Mouse (Mus musculus): ENCODE measurements around the gene Mylk2. TPM values are rescaled to one million over a fixed set of nuclear protein-coding genes. Genes with fewer than 3 reads are reported as not detected.

Gene Mylk2
- total and polyA plus RNA-seq, 3 experiments: 0.47 to 2.4 (median 1.3) TPM

- dilution Hi-C loops (cut with MboI; ENCODE audit: extremely low pct_ligation_motif_present, extremely low pct_unique_long_range_greater_than_20kb, low sequenced_read_pairs) (no loop called here), in situ Hi-C loops (cut with MboI; ENCODE audit: low pct_ligation_motif_present, low pct_unique_long_range_greater_than_20kb, low sequenced_read_pairs) (loop anchor here (25.0 kb wide), 1 partner anchor 686 kb away; no protein-coding TSS in a partner anchor)
- H3K4me3 ChIP-seq (replicated peaks in 1 of 3; ENCODE audit: low read depth in 2 of 3, low read length in 2 of 3, poor library complexity in 1 of 3): peak overlapping the region in 1 of 3 experiments; percentile 31
- H3K36me3 ChIP-seq (replicated peaks in 1 of 2; ENCODE audit: control insufficient read depth in 1 of 2, insufficient read depth in 1 of 2, low read length in 1 of 2): peaks cover 0 to 24% of the 10 kb centered on the region in 2 experiments
- H3K79me2 ChIP-seq (replicated peaks; ENCODE audit: control insufficient read depth, extremely low read depth, insufficient read depth, poor library complexity, severe bottlenecking): no peaks in the 10 kb centered on the region
- no peaks in the 10 kb centered on the region for H3K27me3 ChIP-seq (replicated peaks)
- no peak overlapping the region for H3K27ac ChIP-seq (ENCODE audit: insufficient read depth, low read depth)
- H3K4me1 ChIP-seq (ENCODE audit: control insufficient read depth in 1 of 2, insufficient read depth in 2 of 2): peaks cover 18 to 28% of the 10 kb centered on the region in 2 experiments
- H3K9me3 ChIP-seq (replicated peaks; ENCODE audit: low read length): no peaks in the 10 kb centered on the region
- H3K9ac ChIP-seq (ENCODE audit: insufficient read depth, low read depth): no peak overlapping the region
- TF ChIP-seq KAT2A (IDR thresholded peaks at IDR 0.05; ENCODE audit: insufficient replicate concordance, low read length): no peak
- no peak for TF ChIP-seq TBP (conservative IDR thresholded peaks at IDR 0.05; ENCODE audit: low read depth, low read length)
- TF ChIP-seq IRF4 (IDR thresholded peaks at IDR 0.05; ENCODE audit: low read depth, low read length): no peak
- no peak for TF ChIP-seq GABPA (IDR thresholded peaks at IDR 0.05; ENCODE audit: insufficient replicate concordance, low read depth, low read length)
- no peak for TF ChIP-seq JUN (IDR thresholded peaks at IDR 0.05; ENCODE audit: insufficient read depth, low read depth, low read length)
- TF ChIP-seq ZC3H11A (IDR thresholded peaks at IDR 0.05; ENCODE audit: low read depth, low read length): no peak
- TF ChIP-seq CHD1 (IDR thresholded peaks at IDR 0.05; ENCODE audit: low read depth, low read length): no peak
- TF ChIP-seq MAZ (IDR thresholded peaks at IDR 0.05; ENCODE audit: low read depth, low read length): no peak
- no peak for TF ChIP-seq MXI1 (IDR thresholded peaks at IDR 0.05; ENCODE audit: low read depth, low read length)
- no peak for TF ChIP-seq RAD21 (IDR thresholded peaks at IDR 0.05; ENCODE audit: low read depth, low read length)
- TF ChIP-seq SMC3 (IDR thresholded peaks at IDR 0.05; ENCODE audit: low read depth, low read length): no peak
- TF ChIP-seq CHD2 (IDR thresholded peaks at IDR 0.05; ENCODE audit: low read length): no peak
- TF ChIP-seq HCFC1 (IDR thresholded peaks at IDR 0.05; ENCODE audit: low read depth, low read length): no peak
- TF ChIP-seq MAFK (IDR thresholded peaks at IDR 0.05; ENCODE audit: insufficient replicate concordance, low read length): no peak
- TF ChIP-seq PAX5 (IDR thresholded peaks at IDR 0.05; ENCODE audit: low read length): no peak
- TF ChIP-seq JUND (conservative IDR thresholded peaks at IDR 0.05; ENCODE audit: low read depth, low read length): no peak
- TF ChIP-seq POLR2A (IDR thresholded peaks at IDR 0.05; ENCODE audit: low read depth, low read length): no peak
- TF ChIP-seq UBTF (IDR thresholded peaks at IDR 0.05; ENCODE audit: low read depth, low read length): no peak
- H3K4me2 ChIP-seq (ENCODE audit: insufficient read depth, low read depth, poor library complexity, severe bottlenecking): no peak overlapping the region
- DNase-seq (ENCODE audit: extremely low read depth): no peak
These were observed 9.9 kb upstream of the Mylk2 start for GRCm38 (mm10) chr2:152901296-152901695.

- no peak for DNase-seq (ENCODE audit: extremely low read depth)
- H3K9ac ChIP-seq (ENCODE audit: insufficient read depth, low read depth): no peak overlapping the region
- no peak overlapping the region for H3K27ac ChIP-seq (ENCODE audit: insufficient read depth, low read depth)
- no peak overlapping the region for H3K4me3 ChIP-seq (replicated peaks in 1 of 3; ENCODE audit: low read depth in 2 of 3, low read length in 2 of 3, poor library complexity in 1 of 3)
- in situ Hi-C loops (cut with MboI; ENCODE audit: low pct_ligation_motif_present, low pct_unique_long_range_greater_than_20kb, low sequenced_read_pairs) (loop anchor here (25.0 kb wide), 1 partner anchor 685 kb away; no protein-coding TSS in a partner anchor), dilution Hi-C loops (cut with MboI; ENCODE audit: extremely low pct_ligation_motif_present, extremely low pct_unique_long_range_greater_than_20kb, low sequenced_read_pairs) (no loop called here)
- no peak for TF ChIP-seq ZMIZ1 (IDR thresholded peaks at IDR 0.05; ENCODE audit: low read depth, low read length)
- no peak for TF ChIP-seq MYC (IDR thresholded peaks at IDR 0.05; ENCODE audit: low read depth, low read length)
- TF ChIP-seq CTCF (conservative IDR thresholded peaks at IDR 0.05 in 1 of 2, IDR thresholded peaks at IDR 0.05 in 1 of 2; ENCODE audit: low read depth in 2 of 2, low read length in 2 of 2): no peak
- no peak for TF ChIP-seq CHD1 (IDR thresholded peaks at IDR 0.05; ENCODE audit: low read depth, low read length)
- no peak for TF ChIP-seq USF1 (IDR thresholded peaks at IDR 0.05; ENCODE audit: low read depth, low read length)
- TF ChIP-seq RAD21 (IDR thresholded peaks at IDR 0.05; ENCODE audit: low read depth, low read length): no peak
- peaks cover 20 to 41% of the 10 kb centered on the region in 2 experiments for H3K4me1 ChIP-seq (ENCODE audit: control insufficient read depth in 1 of 2, insufficient read depth in 2 of 2)
- no peak overlapping the region for H3K4me2 ChIP-seq (ENCODE audit: insufficient read depth, low read depth, poor library complexity, severe bottlenecking)
- H3K36me3 ChIP-seq (replicated peaks in 1 of 2; ENCODE audit: control insufficient read depth in 1 of 2, insufficient read depth in 1 of 2, low read length in 1 of 2): peaks cover 0 to 16% of the 10 kb centered on the region in 2 experiments
- H3K79me2 ChIP-seq (replicated peaks; ENCODE audit: control insufficient read depth, extremely low read depth, insufficient read depth, poor library complexity, severe bottlenecking): no peaks in the 10 kb centered on the region
- no peaks in the 10 kb centered on the region for H3K27me3 ChIP-seq (replicated peaks)
- no peaks in the 10 kb centered on the region for H3K9me3 ChIP-seq (replicated peaks; ENCODE audit: low read length)
These were observed 8.5 kb upstream of the Mylk2 start for GRCm38 (mm10) chr2:152902658-152903057.
